In genomic region chr2:152150373-152150772, GRCm38 (mm10) we compare ENCODE assay signal across 18 mouse cellular contexts. TPM values are rescaled to one million over a fixed set of nuclear protein-coding genes. Genes with fewer than 3 reads are reported as not detected.
DNase-seq lines count a peak whose midpoint lies in the region; ATAC-seq lines count a peak whose summit lies in the region.
"Had no signal": no experiment of that assay in that cellular context is flagged by ENCODE, and none has a peak within 500 bp of the region (broad histone marks: within the 10 kb centered on the region; RNA-seq: fewer than 3 reads in every experiment).

No protein-coding gene starts in this region.

- no peak overlapping the region for H3K4me2 ChIP-seq in heart, embryonic 12.5 days
- H3K4me2 ChIP-seq: embryonic facial prominence, embryonic 12.5 days; midbrain, embryonic 15.5 days had no signal

- 61% methylated on average over 6 of the region's 6 CpGs for WGBS in heart, embryonic 12.5 days
- WGBS in heart, embryonic 10.5 days = 71% methylated on average over 6 of the region's 6 CpGs
- 65% methylated on average over 6 of the region's 6 CpGs for WGBS in embryonic facial prominence, embryonic 10.5 days

- peaks cover 31% of the 10 kb centered on the region for H3K27me3 ChIP-seq in heart, embryonic 12.5 days (replicated peaks)
- peaks cover 34% of the 10 kb centered on the region for H3K27me3 ChIP-seq in heart, embryonic 10.5 days (ENCODE audit: insufficient read depth, poor library complexity, severe bottlenecking)
- peaks cover 34% of the 10 kb centered on the region for H3K27me3 ChIP-seq in embryonic facial prominence, embryonic 10.5 days (replicated peaks; ENCODE audit: low read depth, poor library complexity, severe bottlenecking)

- H3K36me3 ChIP-seq in heart, embryonic 12.5 days = no peaks in the 10 kb centered on the region
- no peaks in the 10 kb centered on the region for H3K36me3 ChIP-seq in heart, embryonic 10.5 days
- H3K36me3 ChIP-seq in embryonic facial prominence, embryonic 10.5 days (replicated peaks) = no peaks in the 10 kb centered on the region
- H3K36me3 ChIP-seq: embryonic facial prominence, embryonic 12.5 days; midbrain, embryonic 15.5 days had no signal

- DNase-seq in heart, adult 18-20 months = peak; percentile 57 to 86
- DNase-seq in adrenal gland, postnatal 10 days = peak; percentile 34
- peak; percentile 67 for DNase-seq in heart, embryonic 10.5 days (ENCODE audit: low spot score)
- DNase-seq in kidney, postnatal 10 days = peak; percentile 54
- DNase-seq in cerebellum, postnatal 4 days (ENCODE audit: low spot score in 2 of 2) = no peak
- no peak for DNase-seq in right cerebral cortex, postnatal 25 days
- DNase-seq in embryonic facial prominence, embryonic 10.5 days (ENCODE audit: low spot score) = no peak
- DNase-seq: cerebellum, postnatal 10 days; liver; right cerebral cortex, postnatal 14 days had no signal

- H3K4me3 ChIP-seq in heart, embryonic 12.5 days = no peak overlapping the region
- no peak overlapping the region for H3K4me3 ChIP-seq in heart, embryonic 10.5 days
- no peak overlapping the region for H3K4me3 ChIP-seq in embryonic facial prominence, embryonic 10.5 days
- H3K4me3 ChIP-seq: embryonic facial prominence, embryonic 12.5 days; left cerebral cortex, adult 2 months; midbrain, embryonic 15.5 days had no signal

- H3K4me1 ChIP-seq in heart, embryonic 12.5 days (replicated peaks) = peaks cover 6% of the 10 kb centered on the region; the same call in 1 of the 2 replicates
- H3K4me1 ChIP-seq in heart, embryonic 10.5 days = peaks cover 4% of the 10 kb centered on the region; the same call in 1 of the 2 replicates
- peaks cover 25% of the 10 kb centered on the region for H3K4me1 ChIP-seq in embryonic facial prominence, embryonic 10.5 days
- H3K4me1 ChIP-seq: midbrain, embryonic 15.5 days had no signal

- H3K27ac ChIP-seq in heart, embryonic 12.5 days (ENCODE audit: poor library complexity, severe bottlenecking) = no peak overlapping the region
- no peak overlapping the region for H3K27ac ChIP-seq in heart, embryonic 10.5 days
- no peak overlapping the region; the same call in 1 of the 2 replicates for H3K27ac ChIP-seq in embryonic facial prominence, embryonic 10.5 days (replicated peaks)
- H3K27ac ChIP-seq: embryonic facial prominence, embryonic 12.5 days; kidney, postnatal 0 days; left cerebral cortex, adult 2 months; midbrain, embryonic 15.5 days had no signal

- no peak overlapping the region for H3K9ac ChIP-seq in heart, embryonic 12.5 days
- H3K9ac ChIP-seq: embryonic facial prominence, embryonic 12.5 days; midbrain, embryonic 15.5 days had no signal

- no peak for ATAC-seq in heart, embryonic 12.5 days (ENCODE audit: insufficient number of reproducible peaks, low FRiP score)
- ATAC-seq: CD4-positive, CD25-positive, alpha-beta regulatory T cell, adult 4 months; forebrain, embryonic 14.5 days; lung, postnatal 0 days; midbrain, embryonic 15.5 days had no signal

- H3K9me3 ChIP-seq in heart, embryonic 12.5 days (replicated peaks) = no peaks in the 10 kb centered on the region
- H3K9me3 ChIP-seq in heart, embryonic 10.5 days = no peaks in the 10 kb centered on the region
- no peaks in the 10 kb centered on the region for H3K9me3 ChIP-seq in embryonic facial prominence, embryonic 10.5 days
- H3K9me3 ChIP-seq: embryonic facial prominence, embryonic 12.5 days; midbrain, embryonic 15.5 days had no signal

RNA-seq across cellular contexts. Expression of gene Tcf15, which starts 7.0 kb away (rescaled TPM):
- 10 to 100 TPM; 16.4 to 18.9 TPM for total RNA-seq in heart, adult 18-20 months (2021)
- polyA plus RNA-seq in heart, embryonic 12.5 days (2016; fragmentation: Nextera tagmentation; extraction: Ambion mirVana) = 4.1 and 4.7 TPM in 2 replicates
- total RNA-seq in adrenal gland, postnatal 10 days (2021) = 10 to 100 TPM; 22.8 to 28.8 TPM
- 1.9 and 7.2 TPM in 2 replicates for polyA plus RNA-seq in heart, embryonic 10.5 days (2016; fragmentation: Nextera tagmentation; extraction: Ambion mirVana)
- polyA plus RNA-seq in embryonic facial prominence, embryonic 10.5 days (2016; fragmentation: Nextera tagmentation; extraction: Ambion mirVana) = 9.2 and 10.3 TPM in 2 replicates
- polyA plus RNA-seq: CD4-positive, CD25-positive, alpha-beta regulatory T cell, adult 4 months had no signal

RNA-seq across cellular contexts. Expression of gene Srxn1, which starts 45.1 kb away (rescaled TPM):
- total RNA-seq in heart, adult 18-20 months (2021) = 10 to 100 TPM; 18.8 to 20.3 TPM
- polyA plus RNA-seq in heart, embryonic 12.5 days (2016; fragmentation: Nextera tagmentation; extraction: Ambion mirVana) = 9.4 and 9.6 TPM in 2 replicates
- total RNA-seq in adrenal gland, postnatal 10 days (2021) = 100 to 1,000 TPM in 1 of 2 experiments, 10 to 100 TPM in 1; 48.5 to 177 TPM
- polyA plus RNA-seq in heart, embryonic 10.5 days (2016; fragmentation: Nextera tagmentation; extraction: Ambion mirVana) = 8.1 and 9.1 TPM in 2 replicates
- polyA plus RNA-seq in embryonic facial prominence, embryonic 10.5 days (2016; fragmentation: Nextera tagmentation; extraction: Ambion mirVana) = 10.7 and 12.4 TPM in 2 replicates

Comparison
In these comparisons a context has a peak if more than half of its experiments do, and no peak if none do; other contexts are left out.
1. DNase-seq: peak in heart, adult 18-20 months (2 of 2), adrenal gland, postnatal 10 days (single experiment), heart, embryonic 10.5 days (single experiment) and kidney, postnatal 10 days (single experiment); none in cerebellum, postnatal 4 days (0 of 2), right cerebral cortex, postnatal 25 days (single experiment) and embryonic facial prominence, embryonic 10.5 days (single experiment).